Mouse (Mus musculus) liver, adult 2 months (tissue): ENCODE measurements around the gene Stk32b. TPM values are rescaled to one million over a fixed set of nuclear protein-coding genes. Genes with fewer than 3 reads are reported as not detected.

Source experiments
- DNase-seq: peaks from one replicate; pipeline ENCODE4 v3.0.0-alpha.2; 2011; ENCODE audit warnings: low read depth, low spot score; ENCODE audit errors: extremely low read depth
- H3K27ac ChIP-seq: fragments of 200-500 bp; replicated peaks from 2 replicates; pipeline ENCODE4 v1.5.1; 2012; ENCODE audit warnings: low read depth, mild to moderate bottlenecking, control low read depth, inconsistent platforms, low read length; ENCODE audit not compliant: insufficient read depth
- H3K27me3 ChIP-seq: fragments of 200-500 bp; 2 replicates; pipeline ENCODE4 v1.6.1; 2012; ENCODE audit warnings: mild to moderate bottlenecking, moderate library complexity, low read length, inconsistent platforms; ENCODE audit not compliant: control insufficient read depth, insufficient read depth
- H3K36me3 ChIP-seq: fragments of 200-500 bp; 2 replicates; pipeline ENCODE4 v1.6.1; 2012; ENCODE audit warnings: low read length, inconsistent platforms; ENCODE audit not compliant: control insufficient read depth, insufficient read depth
- H3K4me1 ChIP-seq: fragments of 200-500 bp; 2 replicates; pipeline ENCODE4 v1.6.1; 2011; ENCODE audit warnings: low read length; ENCODE audit not compliant: control insufficient read depth, insufficient read depth
- H3K4me3 ChIP-seq: fragments of 200-500 bp; 2 replicates; pipeline ENCODE4 v1.5.1; 2011; ENCODE audit warnings: low read depth, mild to moderate bottlenecking, control low read depth, low read length, moderate library complexity; ENCODE audit not compliant: insufficient read depth
- H3K79me2 ChIP-seq: fragments of 200-500 bp; 2 replicates; pipeline ENCODE4 v1.6.1; 2012; ENCODE audit warnings: inconsistent platforms, mild to moderate bottlenecking, low read length, moderate library complexity; ENCODE audit not compliant: control insufficient read depth, insufficient read depth
- H3K9ac ChIP-seq: fragments of 200-500 bp; 2 replicates; pipeline ENCODE4 v1.6.1; 2012; ENCODE audit warnings: low read depth, mild to moderate bottlenecking, control low read depth, inconsistent platforms, low read length
- CTCF ChIP-seq: fragments of 200-500 bp; IDR thresholded peaks from 2 replicates; pipeline ENCODE4 v1.5.1; 2011; ENCODE audit warnings: low read depth, low read length, control low read depth
- POLR2A ChIP-seq: fragments of 200-500 bp; IDR thresholded peaks from 2 replicates; pipeline ENCODE4 v1.6.1; 2011; ENCODE audit warnings: low read length, control low read depth; ENCODE audit not compliant: insufficient read depth; ENCODE audit errors: extremely low read depth
- WGBS: fragments of 180-500 bp; shearing (Covaris S2); methylation state at CpG from one replicate; pipeline ENCODE4 v1.1.7; 2018; 5-methylcytosine and 5-hydroxymethylcytosine counted together
- polyA plus RNA-seq: library from polyadenylated mRNA; depleted of rRNA; stranded (reverse); fragments of >200 nt; gene quantifications from 2 replicates; pipeline ENCODE4 v1.2.3, GENCODE M21; 2012
- total RNA-seq: library from RNA; depleted of rRNA; stranded (reverse); fragments of >200 nt; gene quantifications from 2 replicates; pipeline ENCODE4 v1.2.3, GENCODE M21; 2014

Gene Stk32b
- total and polyA plus RNA-seq, 2 experiments, result not detected

DNA sequence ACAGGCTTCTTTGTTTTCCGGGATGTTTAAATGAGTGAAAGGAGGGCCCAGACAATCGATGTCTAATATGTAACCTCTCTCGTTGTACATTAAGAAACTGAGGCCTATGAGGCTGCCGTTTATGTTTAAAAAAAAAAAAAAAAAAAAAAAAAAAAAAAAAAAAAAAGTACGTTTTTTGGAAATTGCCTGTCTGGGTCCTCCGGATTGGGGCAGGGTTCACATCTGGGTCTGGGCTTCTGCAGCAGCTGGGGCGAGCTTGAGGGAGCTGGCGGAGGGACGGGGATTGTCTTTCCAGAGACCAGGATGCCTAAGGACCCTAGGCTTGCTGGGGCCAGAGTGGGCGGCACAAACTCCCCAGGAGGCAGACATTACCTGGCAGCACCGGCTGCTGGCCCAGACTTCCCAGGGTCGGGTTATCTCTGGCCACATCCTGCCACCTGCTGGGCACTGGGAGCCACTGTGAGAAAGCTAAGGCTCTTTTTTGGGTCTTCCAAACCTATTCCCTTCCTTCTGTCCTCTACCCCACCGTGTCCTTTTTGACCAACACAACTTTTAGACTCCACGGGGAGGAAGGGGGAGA lies 503 bp upstream of the Stk32b start:
- Histone ChIP-seq H3K27ac (no peak overlapping the region), H3K79me2 (no peaks in the 10 kb centered on the region), H3K9ac (no peak overlapping the region), H3K36me3 (no peaks in the 10 kb centered on the region), H3K4me1 (no peaks in the 10 kb centered on the region), H3K4me3 (no peak overlapping the region), H3K27me3 (peaks cover 6% of the 10 kb centered on the region; the same call in 1 of the 2 replicates)
- 4% methylated on average over 14 of the region's 14 CpGs for WGBS
- peak; percentile 12 for DNase-seq
- TF ChIP-seq POLR2A (no peak), CTCF (peak; percentile 84)

DNA sequence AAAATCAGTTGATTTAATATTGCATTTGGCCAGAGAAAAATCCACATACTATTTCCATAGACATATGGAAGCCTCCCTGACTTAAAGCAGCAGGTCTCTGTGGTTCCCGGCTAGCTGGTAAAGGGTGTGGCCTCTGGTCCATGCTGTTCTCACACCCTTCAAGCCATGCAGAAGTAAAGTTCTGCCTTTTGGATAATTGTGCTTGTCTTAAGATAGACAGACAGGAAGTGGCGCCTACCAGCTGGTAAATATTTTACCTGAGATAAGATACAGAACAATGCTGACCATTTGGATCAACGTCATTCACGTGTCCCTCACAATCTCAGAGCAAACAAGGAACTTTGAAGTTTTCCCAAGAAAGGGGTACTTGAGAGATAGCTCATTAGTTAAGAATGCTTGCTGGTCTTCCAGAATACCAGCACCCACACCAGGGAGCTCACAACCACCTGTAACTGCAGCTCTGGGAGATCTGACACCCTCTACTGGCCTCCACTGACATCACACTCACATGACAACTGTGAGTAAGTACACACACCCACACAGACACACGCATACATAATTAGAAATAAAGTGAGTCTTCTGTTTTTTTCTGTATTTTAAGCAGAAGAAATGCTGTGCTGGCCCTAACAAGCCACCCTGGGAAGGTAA lies 7.6 kb downstream of the Stk32b start:
- no peak for DNase-seq
- WGBS, result 46% methylated on average over 5 of the region's 5 CpGs
- H3K27me3 ChIP-seq, result no peaks in the 10 kb centered on the region
- no peaks in the 10 kb centered on the region for H3K4me1 ChIP-seq
- no peaks in the 10 kb centered on the region for H3K36me3 ChIP-seq
- H3K79me2 ChIP-seq, result no peaks in the 10 kb centered on the region
- no peak overlapping the region for H3K27ac ChIP-seq
- no peak overlapping the region for H3K4me3 ChIP-seq
- TF ChIP-seq POLR2A, result no peak
- no peak for TF ChIP-seq CTCF
- no peak overlapping the region for H3K9ac ChIP-seq

DNA sequence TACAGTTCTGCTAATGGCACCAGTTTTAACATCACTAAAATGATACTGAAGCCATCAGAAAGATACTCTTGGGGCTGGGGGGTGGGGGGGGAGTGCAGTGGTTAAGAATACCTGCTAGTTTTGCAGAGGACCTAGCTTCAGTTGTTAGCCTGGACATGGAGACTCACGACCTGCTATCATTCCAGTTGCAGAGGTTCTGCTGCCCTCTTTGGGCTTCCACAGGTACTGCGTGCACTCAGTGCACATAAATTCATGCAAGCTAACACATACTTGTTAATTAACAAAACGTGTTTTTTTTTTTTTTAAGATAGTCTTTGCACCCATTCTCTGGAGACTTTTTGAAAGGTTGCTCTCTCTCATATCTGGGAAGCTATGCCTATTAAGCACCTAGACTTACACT lies 8.8 kb downstream of the Stk32b start:
- Histone ChIP-seq H3K4me3 (no peak overlapping the region), H3K27ac (no peak overlapping the region), H3K4me1 (no peaks in the 10 kb centered on the region), H3K9ac (no peak overlapping the region), H3K79me2 (no peaks in the 10 kb centered on the region), H3K36me3 (no peaks in the 10 kb centered on the region), H3K27me3 (no peaks in the 10 kb centered on the region)
- DNase-seq, result peak; percentile 3
- TF ChIP-seq CTCF (peak; percentile 52; the same call in 1 of the 2 replicates), POLR2A (no peak)
- WGBS, result 70% methylated on average over 3 of the region's 3 CpGs

DNA sequence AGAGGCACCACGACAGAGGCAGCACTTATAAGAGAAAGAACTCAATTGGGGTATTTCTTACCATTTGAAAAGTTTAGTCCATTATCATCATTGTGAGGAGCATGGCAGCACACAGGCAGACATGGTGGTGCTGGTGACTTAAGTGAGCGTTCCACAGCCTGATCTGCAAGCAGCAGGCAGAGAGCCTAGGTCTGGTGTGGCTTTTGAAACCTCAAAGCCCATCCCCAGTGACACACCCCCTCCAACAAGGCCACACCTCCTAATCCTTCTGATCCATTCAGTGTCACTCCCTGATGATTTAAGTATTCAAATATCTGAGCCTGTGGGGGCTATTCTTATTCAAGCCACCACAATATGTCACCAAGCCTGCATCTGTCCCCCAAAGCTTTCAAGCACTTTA lies 12.0 kb downstream of the Stk32b start:
- H3K27me3 ChIP-seq, result no peaks in the 10 kb centered on the region
- no peaks in the 10 kb centered on the region for H3K36me3 ChIP-seq
- no peak overlapping the region for H3K9ac ChIP-seq
- no peaks in the 10 kb centered on the region for H3K4me1 ChIP-seq
- 73% methylated on average over 2 of the region's 2 CpGs for WGBS
- H3K27ac ChIP-seq, result no peak overlapping the region
- DNase-seq, result no peak
- no peaks in the 10 kb centered on the region for H3K79me2 ChIP-seq
- no peak overlapping the region for H3K4me3 ChIP-seq
- no peak for TF ChIP-seq CTCF
- no peak for TF ChIP-seq POLR2A

DNA sequence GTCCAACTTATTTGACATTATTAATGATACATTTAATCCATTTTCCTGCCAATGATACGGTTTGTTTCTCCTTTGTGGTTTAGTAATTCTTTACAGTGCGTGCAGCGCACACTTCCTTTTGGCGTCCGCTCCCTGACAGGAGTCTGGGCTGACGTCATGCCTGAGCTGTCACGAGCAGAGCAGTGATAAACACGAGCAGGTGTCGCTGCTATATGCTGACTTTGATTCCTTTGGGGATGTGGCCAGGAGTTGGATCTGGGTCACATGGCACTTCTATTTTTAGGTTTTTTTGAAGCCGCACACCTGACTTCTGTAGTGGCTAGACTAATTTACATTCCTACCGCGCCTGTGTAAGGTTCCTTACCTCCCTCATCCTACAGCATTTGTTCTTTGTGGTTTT lies 17.2 kb downstream of the Stk32b start:
- Histone ChIP-seq H3K4me3 (no peak overlapping the region), H3K27me3 (no peaks in the 10 kb centered on the region), H3K36me3 (no peaks in the 10 kb centered on the region), H3K4me1 (no peaks in the 10 kb centered on the region), H3K9ac (no peak overlapping the region), H3K79me2 (no peaks in the 10 kb centered on the region), H3K27ac (no peak overlapping the region)
- WGBS, result 84% methylated on average over 12 of the region's 12 CpGs
- no peak for DNase-seq
- no peak for TF ChIP-seq CTCF
- no peak for TF ChIP-seq POLR2A

DNA sequence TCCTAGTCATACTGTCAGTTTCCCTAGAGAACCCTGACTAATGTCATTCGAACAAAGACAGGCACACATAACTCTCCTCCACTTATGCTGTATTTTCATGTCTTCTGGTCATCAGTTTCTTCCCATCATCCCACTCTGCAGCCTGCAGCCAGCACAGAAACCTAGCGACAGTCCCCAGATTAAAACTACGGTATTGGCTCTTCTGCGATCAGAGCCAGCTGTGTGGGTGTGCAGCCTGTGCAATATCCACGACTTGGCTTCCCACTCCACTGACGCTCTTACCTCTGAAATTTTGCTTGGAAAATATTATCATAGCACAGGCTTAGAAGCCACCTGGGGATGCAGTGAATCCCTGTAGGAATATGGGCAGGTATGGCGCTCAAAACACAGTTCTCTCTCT lies 19.7 kb downstream of the Stk32b start:
- Histone ChIP-seq H3K27me3 (no peaks in the 10 kb centered on the region), H3K36me3 (no peaks in the 10 kb centered on the region), H3K4me1 (no peaks in the 10 kb centered on the region), H3K4me3 (no peak overlapping the region), H3K79me2 (no peaks in the 10 kb centered on the region), H3K27ac (no peak overlapping the region), H3K9ac (no peak overlapping the region)
- TF ChIP-seq POLR2A, result no peak
- no peak for TF ChIP-seq CTCF
- whole genome bisulfite sequencing, result 84% methylated on average over 7 of the region's 7 CpGs
- DNase-seq, result no peak
